Mouse (Mus musculus): ENCODE results near the gene Nxnl2.

DNA sequence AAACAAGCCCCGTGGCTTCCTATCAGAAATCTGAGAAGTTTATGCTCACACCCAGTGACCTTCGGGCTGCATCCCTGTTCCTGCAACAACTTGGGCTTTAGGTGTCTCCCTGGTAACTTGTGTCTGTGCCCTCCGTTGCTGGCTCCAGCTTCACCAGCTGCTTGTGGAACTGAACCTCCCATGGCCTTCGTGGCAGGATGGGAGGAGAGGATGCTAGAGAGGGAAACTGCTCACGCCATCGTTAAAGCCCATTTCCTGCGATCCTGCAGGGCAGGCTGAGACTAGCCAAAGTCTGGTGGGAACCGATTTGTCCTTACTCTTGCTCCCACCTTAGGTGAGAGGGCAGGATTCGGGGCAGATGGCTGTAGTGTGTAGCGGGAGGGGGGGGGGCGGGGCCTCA lies 4.1 kb upstream of the Nxnl2 start:
- TF ChIP-seq POLR2A (IDR thresholded peaks at IDR 0.05; ENCODE audit: extremely low read depth, insufficient read depth, low read length) (no peak), CTCF (IDR thresholded peaks at IDR 0.05; ENCODE audit: low read depth, low read length) (no peak)

All from liver, adult 2 months (tissue).